Mouse (Mus musculus) embryo, embryonic 10 days (tissue): Measurements from ENCODE around the gene Fam222b.

Source experiments
- DNase-seq: peaks from one replicate; pipeline ENCODE4 v3.0.0-alpha.2; 2015; ENCODE audit warnings: low spot score

The Fam222b gene

GRCm38 (mm10) chr11:78136132-78136531, 41.7 kb downstream of the Fam222b start:
- DNase-seq: no peak

GRCm38 (mm10) chr11:78137584-78137983, 43.1 kb downstream of the Fam222b start:
- no peak for DNase-seq

GRCm38 (mm10) chr11:78138023-78138422, 43.6 kb downstream of the Fam222b start:
- no peak for DNase-seq

GRCm38 (mm10) chr11:78140665-78141064, 46.2 kb downstream of the Fam222b start:
- DNase-seq: no peak

GRCm38 (mm10) chr11:78143520-78143919, 49.1 kb downstream of the Fam222b start:
- DNase-seq: no peak

- DNase-seq: no peak
These were observed 51.7 kb downstream of the Fam222b start for GRCm38 (mm10) chr11:78146168-78146567.

- no peak for DNase-seq
These were observed 52.5 kb downstream of the Fam222b start for GRCm38 (mm10) chr11:78146707-78147543.

GRCm38 (mm10) chr11:78151161-78151560, 56.7 kb downstream of the Fam222b start:
- peak; percentile 64 for DNase-seq

GRCm38 (mm10) chr11:78152299-78153231, 58.1 kb downstream of the Fam222b start:
- no peak for DNase-seq

- DNase-seq: no peak
These were observed 59.3 kb downstream of the Fam222b start for GRCm38 (mm10) chr11:78153778-78154177.

- no peak for DNase-seq
These were observed 61.2 kb downstream of the Fam222b start for GRCm38 (mm10) chr11:78155674-78156073.

- no peak for DNase-seq
These were observed 61.8 kb downstream of the Fam222b start for GRCm38 (mm10) chr11:78156156-78156699.

- DNase-seq: peak; percentile 89
These were observed 64.6 kb downstream of the Fam222b start for GRCm38 (mm10) chr11:78159096-78159495.

GRCm38 (mm10) chr11:78159557-78159956, 65.1 kb downstream of the Fam222b start:
- DNase-seq: no peak

GRCm38 (mm10) chr11:78160171-78160570, 65.7 kb downstream of the Fam222b start:
- no peak for DNase-seq

GRCm38 (mm10) chr11:78160675-78161074, 66.2 kb downstream of the Fam222b start:
- DNase-seq: no peak

GRCm38 (mm10) chr11:78161169-78161568, 66.7 kb downstream of the Fam222b start:
- DNase-seq: no peak

GRCm38 (mm10) chr11:78161968-78162367, 67.5 kb downstream of the Fam222b start:
- no peak for DNase-seq

GRCm38 (mm10) chr11:78162504-78162903, 68.0 kb downstream of the Fam222b start:
- DNase-seq: no peak

- no peak for DNase-seq
These were observed 68.6 kb downstream of the Fam222b start for GRCm38 (mm10) chr11:78163045-78163444.

GRCm38 (mm10) chr11:78163681-78164603, 69.5 kb downstream of the Fam222b start:
- DNase-seq: peak; percentile 87

- DNase-seq: no peak
These were observed 70.1 kb downstream of the Fam222b start for GRCm38 (mm10) chr11:78164604-78164923.
